Mouse (Mus musculus) layer of hippocampus, postnatal 10 days (tissue): ENCODE measurements around the gene Ccdc182. TPM values are rescaled to one million over a fixed set of nuclear protein-coding genes. Genes with fewer than 3 reads are reported as not detected.
A peak's percentile ranks its signal among the peaks of the same experiment; 100 is the strongest.

Source experiments
- DNase-seq, 2 experiments: peaks; one replicate each; pipeline ENCODE4 v3.0.0; 2021; ENCODE audit warnings: low spot score in 2 of 2
- total RNA-seq, 2 experiments: library from RNA; stranded (reverse); gene quantifications; 2 replicates each; pipeline ENCODE4 v1.2.3; 2021

Ccdc182 gene
- total RNA-seq, 2 experiments from 2014 or later: not detected

DNA sequence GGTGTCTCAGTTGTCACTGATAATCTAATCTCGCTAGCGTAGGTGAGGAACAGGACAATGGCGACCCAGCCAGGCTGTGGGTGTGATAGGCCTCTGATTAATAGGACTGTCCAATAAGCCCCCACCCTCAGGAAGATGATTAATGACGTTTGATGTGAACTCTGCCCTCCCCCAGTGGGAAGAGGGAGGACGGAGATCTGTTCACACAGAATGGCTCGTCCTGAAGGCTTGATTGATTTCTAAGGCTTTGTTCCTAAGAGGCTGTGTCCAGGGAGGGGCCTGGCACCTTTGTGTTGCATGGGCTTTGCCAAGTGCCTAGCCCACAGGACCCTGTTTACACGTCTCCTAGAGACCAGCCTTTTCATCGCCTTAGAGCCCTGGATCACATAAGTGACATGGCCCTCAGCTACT, 13.4 kb upstream of the Ccdc182 start:
- no peak for DNase-seq

DNA sequence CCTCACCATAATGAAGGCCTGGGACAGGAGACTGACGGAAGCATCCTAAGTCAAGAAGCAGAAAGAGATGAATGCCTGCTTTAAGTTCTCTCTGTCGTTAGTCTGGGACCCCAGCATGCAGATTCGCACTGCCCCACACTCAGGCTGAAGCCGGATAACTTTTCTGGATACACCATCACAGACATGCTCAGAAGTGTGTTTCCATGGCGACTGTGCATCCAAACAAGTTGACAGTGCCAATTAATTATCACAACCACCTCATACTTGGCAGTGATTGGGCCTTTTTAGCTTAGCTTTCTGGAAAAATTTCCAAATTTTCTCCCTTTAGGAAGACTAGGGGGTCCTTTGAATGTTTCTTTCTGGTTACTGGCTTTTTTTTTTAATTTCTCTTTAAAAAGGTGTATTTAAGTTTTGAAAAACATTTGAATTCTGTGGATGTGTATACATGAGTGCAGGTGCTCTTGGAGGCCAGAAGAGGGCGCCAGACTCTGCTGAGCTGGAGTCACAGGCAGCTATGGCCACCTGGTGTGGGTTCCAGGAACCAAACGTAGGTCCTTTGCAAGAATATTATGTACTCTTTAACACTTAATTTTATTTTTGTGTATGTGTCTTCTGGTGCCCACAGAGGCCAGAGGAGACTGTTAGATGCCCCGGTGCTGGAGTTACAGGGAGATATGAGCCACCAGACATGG, 12.3 kb upstream of the Ccdc182 start:
- DNase-seq: peak in 1 of 2 experiments; percentile 24

DNA sequence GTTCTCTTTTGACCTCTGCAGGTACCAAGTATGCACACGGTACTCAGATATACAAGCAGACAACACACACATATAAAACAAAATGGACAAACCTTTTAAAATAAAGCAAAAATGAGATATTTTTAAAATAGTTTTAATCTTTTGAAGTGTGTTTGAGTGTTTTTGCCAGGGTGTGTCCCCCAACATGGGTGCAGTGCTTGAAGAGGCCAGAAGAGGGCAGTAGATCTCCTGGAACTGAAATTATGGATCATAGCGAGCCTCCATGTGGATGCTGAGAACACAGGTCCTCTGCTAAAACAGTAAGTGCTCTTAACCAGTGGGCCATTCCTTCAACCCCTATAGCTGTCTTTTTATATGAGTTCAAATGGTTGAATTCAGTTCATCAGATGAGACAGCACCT, 11.3 kb upstream of the Ccdc182 start:
- no peak for DNase-seq

DNA sequence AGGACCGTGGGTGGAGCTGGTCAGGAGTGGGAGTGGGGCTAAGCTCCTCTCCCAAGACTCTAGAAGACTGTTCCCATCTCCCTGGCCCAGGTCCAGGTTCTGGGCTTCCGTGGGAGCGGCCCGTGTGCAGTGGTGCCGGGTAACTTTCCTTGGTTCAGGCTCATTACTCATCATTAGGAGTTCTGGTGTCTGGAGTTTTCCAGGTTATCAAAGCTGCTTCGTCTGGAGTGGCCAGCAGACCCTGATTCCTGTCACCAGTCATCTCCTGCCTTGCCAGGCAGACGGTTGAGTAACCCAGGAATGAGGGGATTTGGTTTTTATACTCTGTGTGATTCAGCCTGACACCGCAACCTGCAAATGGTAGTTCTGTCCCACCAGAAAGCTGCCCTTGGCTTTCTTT, 7.8 kb upstream of the Ccdc182 start:
- DNase-seq: no peak

DNA sequence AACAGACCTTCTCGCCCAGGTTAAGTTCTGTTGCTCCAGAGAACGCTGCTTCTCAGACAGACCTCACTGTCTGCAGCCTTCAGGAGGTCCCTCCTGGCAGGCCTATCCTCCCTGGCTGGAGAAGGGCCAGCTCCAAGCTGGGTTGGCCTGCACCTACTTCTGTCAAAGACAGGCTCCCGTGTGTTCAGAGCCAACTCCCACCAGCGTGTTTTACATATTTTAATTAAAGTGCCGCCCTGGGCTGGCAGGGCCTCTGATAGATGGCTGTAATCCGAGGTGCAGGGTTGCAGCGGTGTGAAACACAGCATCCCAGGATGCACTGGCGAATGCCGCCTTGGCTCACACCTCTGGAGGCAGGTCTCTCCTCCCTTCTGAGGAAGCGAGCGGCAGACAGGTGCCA, 5.5 kb upstream of the Ccdc182 start:
- peak; percentile 37 to 51 for DNase-seq

DNA sequence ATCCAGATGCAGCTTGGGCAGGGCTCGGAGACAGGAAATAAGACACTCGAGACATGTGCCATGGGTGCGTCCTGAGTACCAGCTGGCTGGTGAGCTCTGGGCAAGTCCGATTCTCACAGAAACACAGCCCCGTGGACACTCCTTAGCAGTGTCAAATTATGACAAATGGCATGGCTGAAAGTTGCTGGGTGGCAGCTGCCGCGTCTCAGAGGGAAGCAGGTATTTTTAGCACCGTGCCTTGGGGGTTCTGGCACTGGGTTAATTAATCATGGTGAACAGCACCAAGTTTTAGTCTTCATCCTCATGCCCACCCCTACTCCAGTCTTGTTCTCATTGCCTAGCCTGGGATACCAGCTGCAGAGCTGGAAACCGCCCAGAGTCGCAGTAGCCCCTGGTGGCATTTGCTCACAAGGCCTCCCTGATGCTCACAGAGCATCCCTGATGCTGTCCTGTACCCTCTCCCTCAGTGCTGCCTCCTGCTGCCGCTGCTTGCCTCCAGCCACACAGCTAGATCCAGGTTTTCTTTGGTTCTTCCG, 5.0 kb upstream of the Ccdc182 start:
- peak in 1 of 2 experiments; percentile 15 for DNase-seq

DNA sequence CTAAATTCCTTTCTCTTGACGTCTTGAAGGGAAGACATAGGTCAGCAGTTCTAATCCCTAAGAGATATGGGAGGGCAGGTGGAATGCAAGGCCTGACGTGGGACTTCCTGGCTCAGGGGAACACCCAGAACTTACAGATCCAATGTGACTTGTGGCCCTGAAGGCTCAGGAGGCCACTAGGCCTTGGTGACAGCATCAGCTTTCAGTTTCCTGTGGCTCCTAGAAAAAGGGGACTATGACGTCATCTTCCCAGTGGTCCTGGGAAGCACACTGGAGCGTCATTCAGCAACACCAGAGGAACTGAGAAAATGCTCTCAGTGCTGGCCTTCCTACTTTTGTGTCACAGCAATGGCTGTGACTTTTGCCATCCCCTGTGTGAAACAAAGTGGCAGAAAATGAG, 2.6 kb upstream of the Ccdc182 start:
- no peak for DNase-seq

DNA sequence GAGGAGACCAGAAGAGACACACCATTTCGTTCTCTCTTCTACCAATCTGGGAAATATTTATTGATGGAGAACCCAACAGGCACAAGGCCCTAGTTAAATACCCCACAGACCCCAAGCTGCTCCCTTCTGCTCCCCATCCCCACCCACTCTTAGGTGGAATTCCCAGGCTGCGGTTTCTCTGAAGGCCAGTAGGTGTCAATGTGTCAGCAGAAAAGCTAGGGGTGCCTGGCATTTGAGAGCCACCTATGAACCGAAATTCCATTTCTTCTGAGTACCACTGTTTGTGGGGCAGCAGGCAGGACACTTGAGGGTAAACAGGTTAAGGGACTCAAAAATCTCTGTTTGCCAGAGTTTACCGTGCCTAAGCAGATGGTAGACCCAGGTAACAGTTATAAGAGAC, 2.2 kb upstream of the Ccdc182 start:
- peak; percentile 47 to 56 for DNase-seq

DNA sequence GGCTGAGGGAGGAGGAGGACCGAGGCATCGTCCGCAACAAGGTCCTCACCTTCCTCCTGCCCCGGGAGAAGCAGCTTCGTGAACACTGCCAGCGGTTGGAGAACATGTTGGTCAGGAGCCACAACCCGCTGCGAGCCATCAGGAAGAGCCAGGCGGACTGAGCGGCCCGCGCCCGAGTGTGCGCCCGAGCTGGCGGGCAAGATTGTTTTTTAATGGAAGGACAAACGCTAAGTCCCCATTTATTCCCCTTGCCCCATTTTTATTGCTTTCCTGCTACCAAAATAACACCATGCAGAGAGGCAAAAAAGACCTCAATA, 494 bp downstream of the Ccdc182 start:
- no peak for DNase-seq

DNA sequence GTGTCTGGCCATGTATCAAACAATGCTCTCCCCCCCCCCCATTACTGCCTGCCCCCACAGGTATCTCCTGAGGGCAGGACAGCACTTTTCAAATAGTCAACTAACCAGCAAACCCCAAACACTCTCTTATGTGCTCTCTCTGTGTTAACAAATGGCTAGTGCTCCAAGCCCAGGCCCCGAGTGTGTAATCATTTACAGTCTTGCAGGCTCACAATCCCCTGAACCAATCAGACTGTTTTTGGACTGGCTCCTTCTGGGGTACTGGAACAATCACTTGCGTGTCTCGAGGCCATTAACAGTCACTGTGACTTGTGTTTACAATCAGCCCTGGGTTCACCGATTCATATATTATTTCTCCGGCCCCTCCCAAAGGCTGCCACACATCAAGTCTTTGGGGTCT, 1.4 kb downstream of the Ccdc182 start:
- DNase-seq: no peak

DNA sequence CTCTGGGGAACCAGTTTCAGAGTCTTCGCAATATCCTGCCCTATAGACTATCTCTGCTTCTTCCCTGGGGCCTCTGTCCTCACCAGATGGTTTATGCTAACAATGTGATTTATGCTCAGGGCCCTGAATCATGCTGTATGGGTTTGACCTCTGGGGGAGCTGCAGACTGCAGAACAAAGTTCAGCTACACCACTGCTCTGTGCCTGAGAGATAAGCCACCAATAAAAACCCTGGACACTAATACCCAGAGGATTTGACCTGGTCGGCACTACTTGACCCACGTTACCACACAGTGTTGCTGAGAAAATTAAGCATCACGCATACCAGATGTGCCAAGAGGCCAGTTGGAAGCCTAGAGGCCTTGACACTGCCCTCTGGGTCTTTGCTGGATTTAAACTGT, 3.7 kb downstream of the Ccdc182 start:
- no peak for DNase-seq

DNA sequence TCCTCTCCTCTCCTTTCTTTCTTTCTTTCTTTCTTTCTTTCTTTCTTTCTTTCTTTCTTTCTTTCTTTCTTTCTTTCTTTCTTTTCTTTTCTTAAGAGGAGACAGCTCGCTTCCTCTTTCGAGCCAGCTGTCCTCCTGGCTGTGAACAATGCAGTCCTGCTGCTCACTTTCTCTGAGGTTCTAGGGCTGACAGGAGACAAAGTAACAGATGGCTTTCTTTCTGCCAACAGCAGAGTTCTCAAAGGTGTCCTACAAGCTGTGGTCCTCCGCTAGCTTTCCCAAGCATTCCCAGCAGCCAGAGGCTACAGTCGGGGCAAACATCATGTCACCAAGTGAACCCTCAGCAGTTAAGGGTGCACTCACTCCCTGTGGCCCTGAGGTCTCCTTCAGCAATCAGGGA, 5.5 kb downstream of the Ccdc182 start:
- no peak for DNase-seq

DNA sequence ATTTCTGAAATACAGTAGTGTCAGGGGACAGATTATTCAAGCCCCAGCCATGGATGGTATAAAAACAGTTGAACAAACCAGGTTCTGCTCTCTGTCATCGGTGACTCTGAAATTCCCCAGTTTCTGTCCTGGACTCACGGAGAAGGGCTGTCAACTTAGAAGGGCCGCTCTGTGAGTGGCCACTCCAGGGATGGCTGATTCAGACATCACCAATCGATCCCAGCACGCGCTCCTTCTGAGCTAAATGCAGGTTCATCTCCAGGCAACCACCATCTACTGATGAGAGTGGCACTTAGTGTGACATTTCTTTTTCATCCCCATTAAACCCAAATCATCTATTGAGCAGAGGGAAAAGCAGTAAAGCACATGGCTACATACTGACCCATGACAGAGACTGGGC, 7.8 kb downstream of the Ccdc182 start:
- no peak for DNase-seq

DNA sequence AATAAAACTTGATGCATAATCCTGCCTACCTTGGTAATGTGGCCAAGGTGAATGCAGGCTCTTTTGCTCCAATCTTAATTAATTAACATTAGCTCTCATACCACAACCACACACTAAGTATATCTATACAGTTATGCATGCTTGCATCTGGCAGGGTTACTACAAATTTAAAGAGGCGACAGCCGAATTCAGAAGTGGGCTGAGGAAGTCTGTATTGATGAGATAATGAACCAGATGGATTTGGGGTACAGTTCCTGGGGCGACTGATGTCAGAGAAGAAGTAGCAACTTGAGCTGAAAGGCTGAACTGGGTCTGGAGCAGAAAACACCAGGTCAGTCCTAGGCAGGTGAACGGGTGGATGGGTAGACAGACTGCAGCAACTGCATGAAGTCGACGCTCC, 11.9 kb downstream of the Ccdc182 start:
- no peak for DNase-seq

DNA sequence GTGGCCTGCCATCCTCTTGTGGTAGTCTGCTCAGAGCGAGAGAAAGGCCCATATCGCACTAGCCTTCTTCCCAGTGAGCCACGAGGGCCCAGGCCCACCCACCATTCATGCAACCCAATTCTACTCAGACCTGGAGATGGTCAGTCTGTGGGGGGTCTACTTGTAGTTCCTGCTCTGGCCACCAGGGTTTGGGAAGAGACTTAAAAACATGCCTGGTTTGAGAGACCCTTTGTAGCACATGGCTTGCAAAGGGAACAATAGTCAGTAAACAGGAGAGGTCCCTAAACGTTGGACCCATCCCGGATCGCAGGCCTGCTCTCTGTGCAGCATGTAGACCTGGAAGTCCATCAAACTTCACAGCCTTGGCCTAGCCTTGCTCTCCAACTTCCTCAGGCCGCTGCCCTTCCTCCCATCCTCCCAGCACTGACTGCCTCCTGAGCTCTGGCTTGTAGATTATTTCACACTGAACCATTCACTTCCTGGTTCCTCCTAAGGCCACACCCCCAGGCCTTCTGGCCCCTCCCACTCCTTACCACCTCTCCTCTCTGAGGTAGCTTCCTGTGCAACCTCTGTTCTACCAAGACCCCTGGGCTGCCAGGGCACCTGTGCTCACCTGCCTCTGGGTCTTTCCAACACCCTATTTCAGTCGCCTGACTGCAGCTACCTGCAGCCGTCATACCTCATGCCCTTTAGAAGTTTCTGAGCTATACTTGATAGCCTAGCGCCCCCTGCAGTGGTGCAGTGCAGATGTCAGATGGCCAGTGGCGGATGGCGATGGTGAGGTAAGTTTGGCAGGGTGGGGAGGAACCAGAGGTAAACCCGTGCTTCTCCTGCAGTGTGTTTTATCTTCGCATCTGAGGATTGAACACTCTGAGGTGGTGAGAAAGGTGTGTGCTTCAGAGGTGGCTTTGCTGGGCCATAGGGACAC, 14.0 kb downstream of the Ccdc182 start:
- DNase-seq: no peak

DNA sequence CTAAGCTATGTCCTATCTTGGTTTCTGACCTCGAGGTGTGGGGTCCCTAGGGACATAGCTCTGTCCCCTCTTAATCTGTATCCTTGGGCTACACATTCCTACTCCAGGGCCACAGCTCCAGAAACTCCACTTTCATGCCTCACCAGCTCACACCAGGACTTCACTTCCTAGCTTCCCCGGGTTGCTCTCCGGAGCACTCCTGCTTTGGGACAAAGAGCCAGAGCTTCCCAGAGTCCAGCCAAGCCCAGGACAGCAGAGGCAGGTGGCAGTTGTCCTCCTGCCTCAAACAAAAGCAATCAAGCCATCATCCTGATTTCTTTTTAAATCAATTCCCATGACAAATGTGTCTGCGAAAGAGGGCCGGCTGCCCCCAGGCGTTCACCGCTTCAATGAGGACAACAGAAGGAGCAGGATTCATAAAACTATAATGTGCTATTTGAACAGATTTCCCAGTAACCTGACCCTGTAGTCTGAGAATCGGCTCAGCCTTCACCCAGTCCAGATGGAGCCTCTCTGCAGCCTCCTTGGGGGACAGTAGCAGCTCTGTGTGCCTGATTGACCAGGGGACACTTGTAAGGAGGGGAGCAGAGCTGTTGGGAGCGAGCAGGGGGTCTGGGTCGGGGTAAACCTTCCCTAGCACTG, 15.3 kb downstream of the Ccdc182 start:
- no peak for DNase-seq

DNA sequence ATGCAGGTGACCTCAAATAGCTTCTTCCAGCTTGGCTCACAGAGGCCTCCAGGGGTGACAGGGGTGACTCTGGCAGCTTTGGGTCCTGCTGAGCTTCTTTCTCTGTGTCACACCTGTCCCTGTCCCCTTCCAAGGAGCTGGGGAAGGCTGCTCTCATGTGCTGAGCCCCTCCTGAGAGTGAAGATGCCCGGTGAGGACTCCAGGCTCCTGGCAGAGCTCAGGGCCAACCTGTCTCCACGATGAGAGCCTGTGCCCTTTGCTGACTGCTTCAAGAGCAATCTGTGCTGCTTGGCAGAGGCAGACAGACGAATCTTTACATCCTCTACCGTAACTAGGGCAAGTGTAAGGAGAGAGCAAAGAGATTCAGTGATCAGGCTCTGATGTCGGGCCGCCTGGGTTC, 16.9 kb downstream of the Ccdc182 start:
- no peak for DNase-seq

DNA sequence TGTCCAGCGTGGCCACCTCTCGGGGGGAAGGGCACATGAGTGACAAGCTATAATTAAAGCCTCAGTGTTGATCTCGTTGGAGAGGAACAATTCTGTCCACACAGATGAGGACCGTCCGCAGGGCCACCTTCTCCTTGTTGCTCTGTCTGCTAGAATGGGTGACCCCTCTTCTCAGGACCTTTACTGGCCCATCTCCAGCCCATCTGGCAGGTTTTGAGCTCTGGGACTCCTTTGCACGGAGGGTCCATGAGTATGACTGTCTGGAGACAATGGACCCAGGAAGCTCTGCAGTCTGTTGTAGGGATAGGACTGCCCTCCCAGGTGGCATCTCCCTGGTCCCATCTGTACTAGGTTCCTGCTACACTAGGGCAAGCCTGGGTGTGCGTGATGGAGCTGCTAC, 17.7 kb downstream of the Ccdc182 start:
- DNase-seq: no peak

DNA sequence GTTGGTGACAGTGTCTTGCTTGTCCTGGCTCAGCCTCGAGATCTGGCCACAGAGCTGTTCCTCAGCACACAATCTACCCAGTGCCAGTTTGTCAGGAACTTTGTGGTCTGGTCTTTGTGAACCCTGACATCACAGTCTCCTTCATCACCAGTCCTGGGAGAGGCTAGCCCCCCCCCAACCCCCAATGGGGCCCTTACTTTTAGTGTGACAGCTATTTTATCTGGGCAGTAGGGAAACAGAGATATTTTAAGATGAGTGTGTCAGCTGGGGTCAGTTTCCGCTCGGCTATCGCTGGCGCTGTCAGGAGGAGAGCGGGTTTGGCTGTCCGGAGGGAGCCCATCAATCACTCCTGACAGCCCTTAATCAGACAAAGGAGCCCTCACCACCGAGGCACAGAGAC, 19.7 kb downstream of the Ccdc182 start:
- no peak for DNase-seq

DNA sequence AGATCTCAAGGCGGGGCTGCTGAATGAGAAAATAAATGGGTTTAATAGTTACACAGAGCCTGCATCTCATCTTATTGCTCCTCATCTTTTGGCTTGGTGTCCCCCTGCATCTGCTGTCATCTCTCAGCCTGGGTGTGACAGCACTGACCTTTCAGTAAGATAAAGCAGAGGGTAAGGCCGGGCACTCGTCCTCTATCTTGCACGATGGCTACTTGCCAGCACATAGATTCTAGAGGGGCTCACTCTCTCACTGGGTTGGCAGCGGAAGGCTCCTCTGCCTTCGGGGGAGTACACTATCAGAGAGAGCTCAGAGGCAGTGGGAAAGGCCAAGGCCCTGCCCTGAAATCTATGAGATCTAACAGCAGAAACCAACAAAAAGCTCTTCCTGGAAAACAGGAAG, 20.6 kb downstream of the Ccdc182 start:
- DNase-seq: no peak

DNA sequence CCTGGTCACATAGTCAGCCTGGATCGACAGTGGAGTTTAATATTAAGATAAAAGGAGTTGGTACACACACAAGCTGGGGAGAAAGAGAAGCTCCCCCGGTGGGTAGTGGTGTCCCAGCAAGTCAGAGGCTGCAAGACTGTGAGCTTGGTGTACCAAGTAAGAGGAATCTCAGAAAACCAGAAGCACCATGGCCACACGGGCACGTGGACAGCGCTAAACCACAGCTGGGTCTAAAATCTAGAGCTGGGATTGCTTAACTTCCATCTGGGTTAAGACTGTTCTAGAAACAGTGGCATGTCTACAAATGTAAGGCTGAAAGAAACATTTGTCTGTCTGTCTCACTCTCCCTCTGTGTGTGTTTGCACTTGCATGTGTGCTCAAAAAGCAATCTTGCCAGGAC, 21.5 kb downstream of the Ccdc182 start:
- no peak for DNase-seq

DNA sequence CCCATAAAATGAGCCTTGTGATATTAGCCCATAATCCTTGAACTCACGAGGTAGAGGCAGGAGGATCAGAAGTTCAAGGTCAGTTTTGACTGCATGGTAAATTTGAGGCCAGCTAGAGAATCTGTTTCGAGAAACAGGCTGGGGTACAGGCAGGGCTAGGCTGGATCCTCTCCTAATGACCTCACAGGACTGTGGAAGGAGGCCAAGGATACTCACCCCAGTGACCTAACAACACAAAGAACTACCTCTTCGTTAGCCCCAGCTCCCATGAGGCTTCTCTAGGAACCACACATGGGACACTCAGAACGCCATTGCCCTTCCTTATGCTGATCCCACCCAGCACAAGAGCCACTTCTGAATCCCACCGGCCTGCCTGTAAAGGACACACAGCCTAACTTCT, 25.0 kb downstream of the Ccdc182 start:
- no peak for DNase-seq
